Mouse (Mus musculus): ENCODE measurements around the gene Smarca5. TPM values are rescaled to one million over a fixed set of nuclear protein-coding genes. Genes with fewer than 3 reads are reported as not detected.

The Smarca5 gene
- polyA plus RNA-seq, 1 experiment = 17.4 TPM

DNA sequence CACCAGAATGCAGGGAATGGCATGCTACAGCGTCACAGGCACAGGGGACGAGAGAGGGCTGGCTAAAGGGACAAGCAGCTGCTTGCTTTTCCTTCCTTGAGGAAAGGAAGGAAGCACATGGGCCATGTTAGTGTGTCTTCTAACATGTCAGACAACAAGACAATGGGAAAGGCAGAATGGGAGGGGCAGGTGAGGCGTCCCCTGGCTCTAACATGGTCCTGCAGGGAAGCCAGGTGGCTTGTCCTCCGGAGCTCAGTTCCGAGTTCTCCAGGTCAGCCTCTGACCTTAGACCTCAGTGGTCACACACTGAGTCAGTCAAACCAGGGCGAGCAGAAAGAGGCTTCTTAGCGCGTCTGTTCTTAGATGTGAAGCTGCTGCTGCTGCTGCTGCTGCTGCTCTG, 37.1 kb upstream of the Smarca5 start:
- Histone ChIP-seq H3K4me3 (ENCODE audit: insufficient read depth, poor library complexity, severe bottlenecking) (no peak overlapping the region), H3K36me3 (ENCODE audit: control insufficient read depth, insufficient read depth) (no peaks in the 10 kb centered on the region), H3K79me3 (ENCODE audit: low read depth) (no peaks in the 10 kb centered on the region), H3K27me3 (ENCODE audit: control insufficient read depth, insufficient read depth, insufficient read length) (no peaks in the 10 kb centered on the region), H3ac (ENCODE audit: control insufficient read depth, insufficient read length, low read depth) (no peak overlapping the region), H3K79me2 (ENCODE audit: control insufficient read depth, insufficient read depth) (no peaks in the 10 kb centered on the region)
- TF ChIP-seq FOSL1 (IDR thresholded peaks at IDR 0.05; ENCODE audit: insufficient read depth, low read length, poor library complexity, severe bottlenecking) (no peak), CEBPB (IDR thresholded peaks at IDR 0.05; ENCODE audit: low read depth) (no peak), USF1 (IDR thresholded peaks at IDR 0.05; ENCODE audit: low read depth) (no peak), MYOG (IDR thresholded peaks at IDR 0.05; ENCODE audit: control insufficient read depth, extremely low read depth, insufficient read length) (no peak), MAX (IDR thresholded peaks at IDR 0.05) (no peak), MYOD1 (IDR thresholded peaks at IDR 0.05; ENCODE audit: control insufficient read depth, insufficient read length, low read depth) (no peak), CTCF (IDR thresholded peaks at IDR 0.05; ENCODE audit: control insufficient read depth, insufficient read depth, insufficient read length) (no peak)

DNA sequence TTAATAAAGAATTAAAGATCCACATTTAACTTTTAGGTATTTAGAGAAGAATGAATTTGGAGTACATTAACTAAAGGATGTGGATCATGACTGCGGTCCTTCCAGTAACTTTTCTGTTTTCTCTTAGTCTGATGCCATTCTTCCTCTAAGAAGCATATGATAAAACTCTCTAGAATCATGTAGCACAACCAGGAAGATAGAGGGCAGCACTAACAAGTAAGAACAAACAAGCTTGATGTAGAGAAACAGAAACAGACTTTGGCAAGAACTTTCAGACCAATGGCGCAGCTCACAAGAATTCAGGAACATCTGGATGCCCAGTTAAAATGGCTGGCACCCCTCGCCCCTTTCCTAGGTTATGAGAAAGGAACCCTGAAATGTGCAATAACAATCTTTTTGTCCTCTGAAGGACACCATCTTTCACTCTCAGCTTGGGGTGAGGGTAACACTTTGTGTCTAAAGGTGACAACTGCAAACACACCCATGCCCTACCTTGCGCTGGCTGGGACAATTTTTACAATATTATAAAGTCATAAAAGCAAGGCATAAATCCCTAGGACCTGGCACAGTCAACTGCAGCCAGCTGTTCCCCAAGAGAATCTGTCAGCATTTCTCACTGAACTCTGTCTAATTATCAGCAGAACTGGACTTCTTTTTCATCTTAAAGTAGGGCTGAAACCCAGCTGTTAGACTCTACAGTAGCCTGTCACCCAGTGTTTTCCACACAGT, 33.6 kb upstream of the Smarca5 start:
- H3ac ChIP-seq (ENCODE audit: control insufficient read depth, insufficient read length, low read depth) = no peak overlapping the region
- no peaks in the 10 kb centered on the region for H3K79me3 ChIP-seq (ENCODE audit: low read depth)
- H3K79me2 ChIP-seq (ENCODE audit: control insufficient read depth, insufficient read depth) = no peaks in the 10 kb centered on the region
- no peaks in the 10 kb centered on the region for H3K36me3 ChIP-seq (ENCODE audit: control insufficient read depth, insufficient read depth)
- no peak for TF ChIP-seq MYOG (IDR thresholded peaks at IDR 0.05; ENCODE audit: control insufficient read depth, extremely low read depth, insufficient read length)
- no peak for TF ChIP-seq USF1 (IDR thresholded peaks at IDR 0.05; ENCODE audit: low read depth)
- no peak for TF ChIP-seq MAX (IDR thresholded peaks at IDR 0.05)
- TF ChIP-seq MYOD1 (IDR thresholded peaks at IDR 0.05; ENCODE audit: control insufficient read depth, insufficient read length, low read depth) = no peak
- no peak for TF ChIP-seq FOSL1 (IDR thresholded peaks at IDR 0.05; ENCODE audit: insufficient read depth, low read length, poor library complexity, severe bottlenecking)
- TF ChIP-seq CTCF (IDR thresholded peaks at IDR 0.05; ENCODE audit: control insufficient read depth, insufficient read depth, insufficient read length) = no peak
- TF ChIP-seq CEBPB (IDR thresholded peaks at IDR 0.05; ENCODE audit: low read depth) = no peak
- no peak overlapping the region for H3K4me3 ChIP-seq (ENCODE audit: insufficient read depth, poor library complexity, severe bottlenecking)
- no peaks in the 10 kb centered on the region for H3K27me3 ChIP-seq (ENCODE audit: control insufficient read depth, insufficient read depth, insufficient read length)

DNA sequence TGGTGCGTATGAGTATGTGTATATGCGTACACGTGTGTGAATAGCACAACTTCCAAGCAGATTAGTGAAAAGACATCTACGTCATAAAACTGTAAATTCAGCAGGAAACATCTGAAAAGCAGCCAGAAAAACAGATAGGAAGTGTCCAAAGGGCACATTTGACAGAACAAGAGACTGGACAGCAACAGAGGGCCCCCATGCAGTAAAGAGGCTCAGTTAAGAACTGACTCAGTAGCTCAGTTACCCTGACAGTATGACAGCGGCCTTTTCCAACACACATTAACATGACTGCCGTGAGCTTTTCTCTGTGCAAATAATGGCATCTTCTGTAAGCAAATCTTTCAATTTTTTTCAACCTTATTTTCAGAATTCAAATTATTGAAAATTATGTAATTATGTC, 29.2 kb upstream of the Smarca5 start:
- Histone ChIP-seq H3K79me3 (ENCODE audit: low read depth) (no peaks in the 10 kb centered on the region), H3K79me2 (ENCODE audit: control insufficient read depth, insufficient read depth) (no peaks in the 10 kb centered on the region), H3K27me3 (ENCODE audit: control insufficient read depth, insufficient read depth, insufficient read length) (no peaks in the 10 kb centered on the region), H3K36me3 (ENCODE audit: control insufficient read depth, insufficient read depth) (no peaks in the 10 kb centered on the region), H3ac (ENCODE audit: control insufficient read depth, insufficient read length, low read depth) (no peak overlapping the region), H3K4me3 (ENCODE audit: insufficient read depth, poor library complexity, severe bottlenecking) (no peak overlapping the region)
- TF ChIP-seq USF1 (IDR thresholded peaks at IDR 0.05; ENCODE audit: low read depth) (no peak), MYOD1 (IDR thresholded peaks at IDR 0.05; ENCODE audit: control insufficient read depth, insufficient read length, low read depth) (no peak), MYOG (IDR thresholded peaks at IDR 0.05; ENCODE audit: control insufficient read depth, extremely low read depth, insufficient read length) (no peak), MAX (IDR thresholded peaks at IDR 0.05) (no peak), CTCF (IDR thresholded peaks at IDR 0.05; ENCODE audit: control insufficient read depth, insufficient read depth, insufficient read length) (no peak), FOSL1 (IDR thresholded peaks at IDR 0.05; ENCODE audit: insufficient read depth, low read length, poor library complexity, severe bottlenecking) (no peak), CEBPB (IDR thresholded peaks at IDR 0.05; ENCODE audit: low read depth) (no peak)

DNA sequence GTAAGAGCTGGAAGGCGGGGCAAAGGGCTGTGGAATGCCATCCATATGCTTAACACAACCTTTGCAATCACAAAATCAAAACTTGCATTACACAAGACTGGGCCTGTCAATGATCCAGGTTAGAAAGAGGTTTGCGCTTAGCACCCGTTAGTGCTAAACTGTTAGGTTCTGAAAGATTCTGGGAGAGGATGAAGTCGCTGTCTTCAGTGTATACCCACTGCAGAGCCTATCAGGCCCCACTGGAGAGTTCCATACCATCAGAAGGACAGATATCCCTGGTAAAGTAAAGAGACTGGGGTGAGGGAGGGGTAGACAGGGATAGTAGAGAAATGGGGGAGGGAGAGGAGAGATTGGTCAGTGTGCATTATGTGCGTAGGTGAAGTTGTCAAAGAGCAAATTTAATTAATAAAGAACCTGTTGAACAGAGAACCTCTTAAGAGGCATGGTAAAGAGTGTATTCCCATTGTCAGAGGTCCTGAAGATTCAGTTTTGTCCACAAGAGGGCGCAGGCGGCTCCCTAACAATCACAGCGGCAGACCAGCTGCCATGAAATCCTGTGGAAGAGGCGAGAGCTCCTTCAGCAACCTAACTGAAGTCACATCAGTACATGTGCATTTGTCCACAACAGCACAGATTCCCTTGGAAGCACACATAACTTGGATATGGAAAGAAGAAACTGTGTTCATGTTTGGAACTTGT, 13.9 kb upstream of the Smarca5 start:
- Histone ChIP-seq H3ac (ENCODE audit: control insufficient read depth, insufficient read length, low read depth) (no peak overlapping the region), H3K36me3 (ENCODE audit: control insufficient read depth, insufficient read depth) (no peaks in the 10 kb centered on the region), H3K4me3 (ENCODE audit: insufficient read depth, poor library complexity, severe bottlenecking) (no peak overlapping the region), H3K79me3 (ENCODE audit: low read depth) (no peaks in the 10 kb centered on the region), H3K27me3 (ENCODE audit: control insufficient read depth, insufficient read depth, insufficient read length) (no peaks in the 10 kb centered on the region), H3K79me2 (ENCODE audit: control insufficient read depth, insufficient read depth) (no peaks in the 10 kb centered on the region)
- TF ChIP-seq CEBPB (IDR thresholded peaks at IDR 0.05; ENCODE audit: low read depth) = no peak
- TF ChIP-seq CTCF (IDR thresholded peaks at IDR 0.05; ENCODE audit: control insufficient read depth, insufficient read depth, insufficient read length) = peak; percentile 46

DNA sequence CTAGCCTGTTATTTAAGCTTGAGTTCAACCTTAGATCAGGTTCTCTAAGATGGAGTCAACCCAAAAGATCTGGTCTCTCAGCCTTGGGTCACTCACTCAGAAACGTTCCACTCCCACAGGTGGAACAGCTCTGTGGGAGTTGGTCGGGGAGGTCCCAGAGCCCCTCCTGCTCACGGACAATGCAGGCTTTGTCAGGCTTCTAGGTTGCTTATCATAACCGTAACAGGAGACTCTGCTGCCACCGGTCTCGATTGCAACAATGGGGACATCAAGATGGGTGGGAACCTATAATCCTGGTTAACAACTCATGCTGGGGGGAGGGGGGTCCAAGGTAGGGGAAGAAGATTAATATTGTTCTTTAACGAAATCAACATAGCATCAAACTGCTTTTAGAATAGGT, 13.1 kb upstream of the Smarca5 start:
- Histone ChIP-seq H3K36me3 (ENCODE audit: control insufficient read depth, insufficient read depth) (no peaks in the 10 kb centered on the region), H3ac (ENCODE audit: control insufficient read depth, insufficient read length, low read depth) (no peak overlapping the region), H3K79me3 (ENCODE audit: low read depth) (no peaks in the 10 kb centered on the region), H3K79me2 (ENCODE audit: control insufficient read depth, insufficient read depth) (no peaks in the 10 kb centered on the region), H3K4me3 (ENCODE audit: insufficient read depth, poor library complexity, severe bottlenecking) (no peak overlapping the region), H3K27me3 (ENCODE audit: control insufficient read depth, insufficient read depth, insufficient read length) (no peaks in the 10 kb centered on the region)
- TF ChIP-seq CEBPB (IDR thresholded peaks at IDR 0.05; ENCODE audit: low read depth) = no peak
- TF ChIP-seq MYOG (IDR thresholded peaks at IDR 0.05; ENCODE audit: control insufficient read depth, extremely low read depth, insufficient read length) = no peak
- TF ChIP-seq CTCF (IDR thresholded peaks at IDR 0.05; ENCODE audit: control insufficient read depth, insufficient read depth, insufficient read length) = no peak
- TF ChIP-seq MYOD1 (IDR thresholded peaks at IDR 0.05; ENCODE audit: control insufficient read depth, insufficient read length, low read depth) = no peak
- TF ChIP-seq FOSL1 (IDR thresholded peaks at IDR 0.05; ENCODE audit: insufficient read depth, low read length, poor library complexity, severe bottlenecking) = no peak
- TF ChIP-seq USF1 (IDR thresholded peaks at IDR 0.05; ENCODE audit: low read depth) = no peak
